Mouse (Mus musculus) stomach, embryonic 15.5 days (tissue): ENCODE results near the gene Tmem213. TPM values are rescaled to one million over a fixed set of nuclear protein-coding genes. Genes with fewer than 3 reads are reported as not detected.

Experiments
- ATAC-seq: fragments of 200-750 bp; cut with Nextera tagmentation; 2 replicates; pipeline ENCODE4 v1.8.0; 2017; ENCODE audit warnings: low read depth, moderate number of reproducible peaks, moderate TSS enrichment; ENCODE audit not compliant: insufficient read depth, low FRiP score
- H3K27ac ChIP-seq: fragments of 300-500 bp; sonication (generic); 2 replicates; pipeline ENCODE4 v1.5.1; 2015; ENCODE audit warnings: mild to moderate bottlenecking, inconsistent platforms
- H3K27me3 ChIP-seq: fragments of 300-500 bp; sonication (generic); replicated peaks from 2 replicates; pipeline ENCODE4 v1.6.1; 2015; ENCODE audit warnings: inconsistent platforms
- H3K36me3 ChIP-seq: fragments of 300-500 bp; sonication (generic); 2 replicates; pipeline ENCODE4 v1.6.1; 2015; ENCODE audit warnings: inconsistent platforms
- H3K4me1 ChIP-seq: fragments of 300-500 bp; sonication (generic); 2 replicates; pipeline ENCODE4 v1.6.1; 2015; ENCODE audit warnings: inconsistent platforms
- H3K4me2 ChIP-seq: fragments of 300-500 bp; sonication (generic); 2 replicates; pipeline ENCODE4 v1.6.1; 2015; ENCODE audit warnings: mild to moderate bottlenecking, inconsistent platforms
- H3K4me3 ChIP-seq: fragments of 300-500 bp; sonication (generic); replicated peaks from 2 replicates; pipeline ENCODE4 v1.5.1; 2015; ENCODE audit warnings: inconsistent platforms
- H3K9ac ChIP-seq: fragments of 300-500 bp; sonication (generic); 2 replicates; pipeline ENCODE4 v1.6.1; 2015; ENCODE audit warnings: inconsistent platforms
- H3K9me3 ChIP-seq: fragments of 300-500 bp; sonication (generic); 2 replicates; pipeline ENCODE4 v1.6.1; 2016; ENCODE audit warnings: inconsistent platforms
- WGBS: fragments of 180-500 bp; shearing (Covaris S2); methylation state at CpG from one replicate; pipeline ENCODE4 v1.1.7; 2015; 5-methylcytosine and 5-hydroxymethylcytosine counted together
- polyA plus RNA-seq: library from polyadenylated mRNA; unstranded; fragments of >200 nt; fragmentation: Nextera tagmentation; extraction: Ambion mirVana; gene quantifications from 2 replicates; pipeline ENCODE4 v1.2.1, GENCODE M21; 2015

The Tmem213 gene
- polyA plus RNA-seq, 1 experiment from 2014 or later = 1.4 TPM

DNA sequence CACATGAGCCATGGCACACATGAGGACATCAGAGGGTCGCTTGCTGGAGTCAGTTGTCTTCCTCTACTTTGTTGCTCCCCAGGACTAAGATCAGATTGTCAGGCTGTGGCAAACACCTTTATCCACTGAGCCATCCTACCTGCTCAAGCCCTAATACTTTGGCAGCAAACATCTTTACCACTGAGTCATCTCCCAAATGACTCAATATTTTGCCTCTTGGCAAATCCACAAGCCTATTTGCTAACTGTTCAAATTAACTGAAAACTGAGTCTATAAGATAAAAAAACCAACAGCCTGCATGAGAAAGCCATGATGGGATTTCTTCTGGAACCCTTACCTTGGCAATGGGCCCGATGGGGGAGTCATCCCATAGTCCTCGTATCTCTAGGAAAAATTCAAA lies 30.0 kb downstream of the Tmem213 start:
- H3K9ac ChIP-seq = no peak overlapping the region
- H3K4me2 ChIP-seq = no peak overlapping the region
- peaks cover 12% of the 10 kb centered on the region for H3K36me3 ChIP-seq
- no peak for ATAC-seq
- H3K9me3 ChIP-seq = no peaks in the 10 kb centered on the region
- H3K4me3 ChIP-seq = no peak overlapping the region
- no peak overlapping the region for H3K27ac ChIP-seq
- WGBS = 80% methylated on average over 3 of the region's 3 CpGs
- H3K4me1 ChIP-seq = no peaks in the 10 kb centered on the region
- H3K27me3 ChIP-seq = no peaks in the 10 kb centered on the region

DNA sequence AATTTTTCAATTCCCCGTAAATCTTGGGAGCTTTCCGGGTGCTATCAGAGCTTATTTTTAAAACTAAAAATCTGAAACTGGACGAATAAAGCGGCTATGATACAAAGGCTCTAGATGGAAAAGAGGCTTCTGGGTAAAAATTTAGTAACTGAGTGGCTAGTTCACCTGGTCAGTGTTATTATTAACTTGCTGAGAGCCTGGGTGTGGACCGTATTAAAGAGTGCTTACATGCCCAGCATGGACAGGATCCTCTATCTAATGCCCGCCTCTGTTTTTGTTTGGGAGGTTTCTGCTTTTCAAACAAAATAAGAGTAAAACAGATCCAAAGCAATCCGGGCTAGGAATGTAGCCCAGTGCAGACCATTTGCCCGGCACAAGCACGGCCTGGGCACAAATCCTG lies 31.3 kb downstream of the Tmem213 start:
- ATAC-seq = no peak
- WGBS = 91% methylated on average over 9 of the region's 9 CpGs
- no peak overlapping the region for H3K9ac ChIP-seq

DNA sequence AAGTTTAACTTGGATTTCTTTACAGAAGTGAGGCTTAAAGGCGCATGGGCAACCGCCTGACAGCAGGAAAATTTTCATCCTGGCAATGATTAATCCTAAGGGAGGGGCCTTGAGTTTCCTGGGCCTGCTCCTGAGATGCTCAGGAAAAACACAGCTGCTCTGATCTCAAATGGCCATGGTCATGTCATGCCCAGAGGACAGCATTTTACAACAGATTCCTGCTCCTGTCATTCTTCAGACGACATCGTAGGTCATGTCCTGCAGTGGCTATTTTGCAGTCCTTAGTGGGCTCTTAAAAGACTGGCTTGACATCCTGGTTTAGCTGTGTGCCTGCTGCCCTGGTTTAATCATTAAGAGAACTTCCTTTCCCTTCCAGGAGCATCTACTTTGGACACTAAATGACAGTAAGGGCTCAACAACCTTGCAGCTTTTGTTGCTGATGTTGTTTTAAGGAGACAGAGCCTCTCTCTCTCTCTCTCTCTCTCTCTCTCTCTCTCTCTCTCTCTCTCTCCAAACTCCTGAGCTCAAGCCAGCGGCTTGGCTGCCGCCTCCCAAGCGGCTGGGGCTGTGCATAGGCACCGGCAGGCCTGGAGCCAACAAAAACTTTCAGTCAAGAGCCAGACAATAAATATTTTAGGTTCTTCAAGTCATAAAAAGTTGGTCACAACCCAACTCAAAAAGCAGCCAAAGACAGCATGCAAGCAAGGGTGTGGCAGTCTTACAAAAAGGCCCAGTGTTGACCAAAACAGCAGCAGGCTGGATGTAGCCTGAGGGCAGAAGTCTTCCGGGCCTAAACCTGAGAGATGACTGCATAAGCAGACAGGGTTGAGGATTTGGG lies 35.3 kb downstream of the Tmem213 start:
- Histone ChIP-seq H3K4me3 (no peak overlapping the region), H3K36me3 (peaks cover 2% of the 10 kb centered on the region; the same call in 1 of the 2 replicates), H3K27me3 (no peaks in the 10 kb centered on the region), H3K4me1 (peaks cover 7% of the 10 kb centered on the region; the same call in 1 of the 2 replicates), H3K4me2 (no peak overlapping the region), H3K9ac (no peak overlapping the region), H3K27ac (peak overlapping the region; percentile 54), H3K9me3 (no peaks in the 10 kb centered on the region)
- WGBS = 36% methylated on average over 9 of the region's 9 CpGs
- ATAC-seq = no peak

More for the DNA sequence above, 31.3 kb downstream of the Tmem213 start:
- Histone ChIP-seq H3K9me3 (no peaks in the 10 kb centered on the region), H3K4me3 (no peak overlapping the region), H3K27ac (no peak overlapping the region), H3K27me3 (no peaks in the 10 kb centered on the region), H3K4me1 (peaks cover 7% of the 10 kb centered on the region; the same call in 1 of the 2 replicates), H3K4me2 (no peak overlapping the region), H3K36me3 (peaks cover 12% of the 10 kb centered on the region)

DNA sequence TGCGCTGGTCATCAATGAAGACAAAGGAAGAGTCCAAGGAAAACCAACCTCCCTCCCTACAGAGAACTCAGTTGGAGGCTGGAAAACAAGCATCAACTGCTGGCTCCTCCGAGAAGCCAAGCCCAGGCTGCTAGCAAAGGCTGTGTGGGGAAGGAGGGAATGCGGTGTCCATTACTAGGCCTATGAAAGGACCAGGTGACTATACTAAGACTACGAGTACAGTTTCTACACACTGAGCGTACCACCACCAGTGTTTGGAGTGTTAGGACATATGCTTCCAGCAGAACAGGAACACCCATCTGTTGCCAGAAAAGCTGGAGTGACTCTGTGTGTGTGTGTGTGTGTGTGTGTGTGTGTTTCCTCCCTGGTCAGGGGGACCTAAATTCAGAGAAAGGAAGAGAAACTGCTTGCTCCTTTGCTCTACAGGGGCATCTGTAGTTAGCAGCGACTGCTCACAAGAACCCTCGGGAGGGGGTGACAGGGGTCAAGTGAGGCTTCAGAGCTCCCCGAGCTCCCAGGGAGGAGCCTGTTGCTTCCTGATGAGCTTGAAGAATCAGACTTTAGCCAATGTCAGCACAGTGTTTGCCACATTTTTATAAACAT lies 36.5 kb downstream of the Tmem213 start:
- H3K9ac ChIP-seq = no peak overlapping the region
- no peaks in the 10 kb centered on the region for H3K27me3 ChIP-seq
- no peaks in the 10 kb centered on the region for H3K9me3 ChIP-seq
- peaks cover 7% of the 10 kb centered on the region; the same call in 1 of the 2 replicates for H3K4me1 ChIP-seq
- H3K27ac ChIP-seq = peak overlapping the region; percentile 54
- no peak overlapping the region for H3K4me2 ChIP-seq
- WGBS = 66% methylated on average over 8 of the region's 8 CpGs
- H3K4me3 ChIP-seq = no peak overlapping the region
- no peak for ATAC-seq
- peaks cover 5% of the 10 kb centered on the region; the same call in 1 of the 2 replicates for H3K36me3 ChIP-seq

DNA sequence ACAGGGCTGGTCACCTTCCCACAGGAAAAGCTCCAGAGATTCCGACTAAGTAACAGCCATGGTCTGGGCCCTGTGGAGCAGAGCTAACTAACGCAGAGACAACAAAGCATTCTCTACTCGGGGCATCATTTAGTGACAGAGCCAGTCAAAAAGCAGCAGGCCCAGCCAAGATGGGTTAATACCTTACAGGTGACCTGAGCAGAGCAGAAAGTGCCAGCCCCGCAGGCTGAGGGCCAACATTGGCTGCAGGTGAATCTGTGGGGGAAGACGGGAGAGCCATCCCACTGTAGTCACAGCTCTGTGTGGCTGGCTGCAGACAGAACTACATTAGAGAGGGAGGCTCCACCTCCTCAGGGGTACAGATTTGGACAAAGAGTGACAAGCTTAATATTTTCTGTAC lies 38.2 kb downstream of the Tmem213 start:
- Histone ChIP-seq H3K9me3 (no peaks in the 10 kb centered on the region), H3K27ac (no peak overlapping the region), H3K36me3 (peaks cover 5% of the 10 kb centered on the region; the same call in 1 of the 2 replicates), H3K4me1 (peaks cover 7% of the 10 kb centered on the region; the same call in 1 of the 2 replicates), H3K4me3 (no peak overlapping the region), H3K27me3 (no peaks in the 10 kb centered on the region), H3K4me2 (no peak overlapping the region), H3K9ac (no peak overlapping the region)
- 82% methylated on average over 5 of the region's 5 CpGs for WGBS
- ATAC-seq = no peak

DNA sequence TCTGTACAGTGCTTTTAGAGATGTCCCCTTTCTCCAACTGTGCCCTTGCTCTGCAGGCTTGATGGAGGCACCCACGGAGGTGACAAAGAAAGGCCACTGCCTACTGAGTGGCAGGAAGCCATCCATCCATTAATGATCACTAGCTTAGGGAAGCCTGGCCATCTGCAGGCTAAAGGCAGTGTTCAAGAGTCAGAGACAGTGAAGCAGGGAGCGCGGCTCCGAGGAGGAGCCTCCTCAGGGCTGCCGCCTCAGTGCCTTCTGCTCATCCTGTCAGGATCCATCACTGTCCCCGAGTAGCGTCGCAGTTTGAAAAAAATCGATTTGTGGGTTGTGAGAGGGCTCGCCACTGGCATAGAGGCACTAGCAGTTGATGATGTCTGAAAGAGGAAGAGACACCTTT lies 39.6 kb downstream of the Tmem213 start:
- Histone ChIP-seq H3K4me2 (no peak overlapping the region), H3K36me3 (peaks cover 5% of the 10 kb centered on the region; the same call in 1 of the 2 replicates), H3K4me3 (no peak overlapping the region), H3K9me3 (no peaks in the 10 kb centered on the region), H3K4me1 (peaks cover 7% of the 10 kb centered on the region; the same call in 1 of the 2 replicates), H3K27me3 (no peaks in the 10 kb centered on the region), H3K9ac (no peak overlapping the region), H3K27ac (no peak overlapping the region)
- 92% methylated on average over 10 of the region's 10 CpGs for WGBS
- ATAC-seq = no peak

DNA sequence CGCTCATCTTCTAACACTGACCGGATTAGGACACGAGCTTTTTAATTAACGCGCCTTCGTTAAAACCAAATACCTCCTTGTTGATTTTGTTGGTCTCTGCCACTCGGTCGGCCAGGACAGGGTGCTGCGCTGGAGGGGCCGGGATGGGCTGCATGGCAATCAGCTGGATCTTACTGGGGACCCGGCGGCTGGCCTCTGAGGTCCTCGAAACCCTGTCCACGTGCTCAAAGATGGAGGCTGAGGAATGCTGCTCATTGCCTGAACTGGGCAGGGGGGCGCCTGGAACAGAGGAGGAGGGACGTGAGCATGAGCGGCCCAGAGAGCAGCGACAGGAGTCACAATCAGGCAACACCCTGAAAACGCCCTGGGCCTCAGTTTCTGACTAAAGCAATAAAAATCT lies 40.4 kb downstream of the Tmem213 start:
- H3K9me3 ChIP-seq = no peaks in the 10 kb centered on the region
- WGBS = 91% methylated on average over 19 of the region's 19 CpGs
- H3K27me3 ChIP-seq = no peaks in the 10 kb centered on the region
- H3K9ac ChIP-seq = no peak overlapping the region
- H3K4me1 ChIP-seq = peaks cover 6% of the 10 kb centered on the region; the same call in 1 of the 2 replicates
- H3K27ac ChIP-seq = no peak overlapping the region
- peaks cover 5% of the 10 kb centered on the region; the same call in 1 of the 2 replicates for H3K36me3 ChIP-seq
- H3K4me3 ChIP-seq = no peak overlapping the region
- no peak for ATAC-seq
- no peak overlapping the region for H3K4me2 ChIP-seq

DNA sequence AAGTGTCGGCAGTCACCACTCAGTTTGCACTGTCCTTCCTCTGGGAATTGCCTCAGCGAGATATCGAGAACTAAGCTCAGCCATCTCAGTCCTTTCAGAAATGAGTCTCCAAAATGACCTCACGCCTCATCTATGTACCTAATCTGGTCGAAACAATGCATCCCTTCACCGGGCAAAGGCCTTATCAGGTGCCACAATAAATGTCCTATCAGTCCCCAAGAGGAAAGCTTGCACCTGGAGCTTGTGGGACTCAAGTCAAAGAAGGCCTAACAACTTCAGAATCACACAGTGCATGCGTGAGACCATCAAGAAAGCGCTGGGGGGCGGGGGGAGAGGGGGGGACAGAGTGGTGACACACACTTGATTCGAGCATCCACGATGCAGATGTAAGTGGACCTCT lies 43.2 kb downstream of the Tmem213 start:
- H3K4me2 ChIP-seq = no peak overlapping the region
- H3K36me3 ChIP-seq = peaks cover 5% of the 10 kb centered on the region; the same call in 1 of the 2 replicates
- no peaks in the 10 kb centered on the region for H3K27me3 ChIP-seq
- no peaks in the 10 kb centered on the region for H3K4me1 ChIP-seq
- no peak overlapping the region for H3K4me3 ChIP-seq
- no peaks in the 10 kb centered on the region for H3K9me3 ChIP-seq
- H3K27ac ChIP-seq = no peak overlapping the region
- H3K9ac ChIP-seq = no peak overlapping the region
- no peak for ATAC-seq
- 71% methylated on average over 11 of the region's 11 CpGs for WGBS

DNA sequence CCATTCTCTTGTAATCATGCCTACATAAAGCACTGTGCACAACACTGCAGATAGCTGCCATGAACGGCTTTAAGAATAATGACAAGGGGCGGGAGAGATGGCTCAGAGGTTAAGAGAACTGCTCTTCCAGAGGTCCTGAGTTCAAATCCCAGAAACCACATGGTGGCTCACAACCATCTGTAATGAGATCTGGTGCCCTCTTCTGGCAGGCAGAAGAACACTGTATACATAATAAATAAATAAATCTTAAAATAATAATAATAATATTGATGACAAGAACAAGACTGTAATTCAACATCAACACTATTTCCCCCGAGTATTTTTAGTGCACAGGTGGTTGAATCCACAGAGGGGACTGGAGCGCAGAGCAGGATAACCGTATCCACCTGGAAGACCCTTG lies 47.1 kb downstream of the Tmem213 start:
- WGBS = 90% methylated on average over 5 of the region's 5 CpGs
- H3K4me2 ChIP-seq = no peak overlapping the region
- no peak for ATAC-seq
- no peak overlapping the region for H3K9ac ChIP-seq
- H3K27me3 ChIP-seq = no peaks in the 10 kb centered on the region
- no peaks in the 10 kb centered on the region for H3K9me3 ChIP-seq
- no peaks in the 10 kb centered on the region for H3K36me3 ChIP-seq
- H3K27ac ChIP-seq = no peak overlapping the region
- no peak overlapping the region for H3K4me3 ChIP-seq
- no peaks in the 10 kb centered on the region for H3K4me1 ChIP-seq

DNA sequence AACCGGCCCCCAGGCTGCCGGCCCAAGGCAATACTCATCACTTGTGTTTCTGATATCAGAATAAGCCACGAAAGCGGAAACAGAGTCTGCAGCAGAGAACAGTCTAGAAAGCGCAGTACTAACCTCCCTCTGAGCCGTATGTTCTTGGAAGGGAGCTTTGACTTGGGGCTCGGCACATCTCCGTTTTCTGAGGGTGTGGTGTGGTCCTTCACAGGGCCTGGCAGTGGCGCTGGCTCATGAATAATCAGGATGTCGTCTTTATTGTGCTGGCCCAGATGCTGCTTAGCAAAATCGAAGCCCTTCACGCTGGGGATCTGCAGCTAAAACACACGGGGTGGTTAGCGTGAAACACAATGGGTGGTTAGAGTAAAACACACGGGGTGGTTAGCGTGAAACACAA lies 48.9 kb downstream of the Tmem213 start:
- H3K9me3 ChIP-seq = no peaks in the 10 kb centered on the region
- H3K4me1 ChIP-seq = no peaks in the 10 kb centered on the region
- H3K4me2 ChIP-seq = no peak overlapping the region
- H3K27me3 ChIP-seq = no peaks in the 10 kb centered on the region
- WGBS = 86% methylated on average over 16 of the region's 16 CpGs
- H3K9ac ChIP-seq = no peak overlapping the region
- ATAC-seq = no peak
- no peaks in the 10 kb centered on the region for H3K36me3 ChIP-seq
- no peak overlapping the region for H3K27ac ChIP-seq
- no peak overlapping the region for H3K4me3 ChIP-seq

DNA sequence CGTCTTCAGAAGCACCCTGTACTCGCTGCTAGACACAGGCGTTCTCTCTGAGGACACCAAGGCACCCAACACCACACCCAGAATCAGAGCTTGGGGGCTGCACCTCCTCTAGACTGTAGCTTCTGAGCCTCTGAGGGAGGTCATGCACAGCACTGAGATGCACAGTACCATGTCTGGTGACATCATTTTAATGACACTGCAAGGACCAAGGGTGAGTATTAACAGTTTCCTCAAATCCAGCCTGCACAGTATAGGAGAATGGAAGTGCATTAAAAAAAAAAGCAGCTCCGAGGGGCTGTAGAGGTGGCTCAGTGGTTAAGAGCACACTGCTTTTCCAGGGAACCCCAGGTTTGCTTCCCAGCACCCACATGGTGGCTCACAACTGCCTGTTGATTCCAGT lies 50.5 kb downstream of the Tmem213 start:
- Histone ChIP-seq H3K4me1 (no peaks in the 10 kb centered on the region), H3K27me3 (no peaks in the 10 kb centered on the region), H3K9me3 (no peaks in the 10 kb centered on the region), H3K36me3 (no peaks in the 10 kb centered on the region), H3K4me3 (no peak overlapping the region), H3K9ac (no peak overlapping the region), H3K27ac (no peak overlapping the region), H3K4me2 (no peak overlapping the region)
- WGBS = 88% methylated on average over 4 of the region's 4 CpGs
- ATAC-seq = no peak

DNA sequence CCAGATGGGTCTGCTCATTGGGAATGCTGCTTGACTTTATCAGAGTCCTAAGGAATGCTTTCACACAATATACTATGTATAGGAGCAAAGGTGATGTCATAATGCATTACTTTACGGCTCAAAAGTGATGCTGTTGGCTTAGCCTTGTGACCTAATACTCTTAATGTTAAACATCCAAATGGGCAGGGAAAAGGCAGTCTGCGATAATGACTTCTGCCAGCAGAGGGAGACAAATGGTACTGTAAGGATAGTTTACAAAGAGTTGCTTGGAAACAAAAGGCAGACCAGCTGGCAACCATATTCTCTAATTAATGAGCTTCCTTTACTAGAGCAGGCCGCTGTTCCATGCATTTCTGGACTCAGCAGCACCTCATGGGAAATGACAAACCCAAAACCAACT lies 51.0 kb downstream of the Tmem213 start:
- Histone ChIP-seq H3K4me2 (no peak overlapping the region), H3K9ac (no peak overlapping the region), H3K4me1 (no peaks in the 10 kb centered on the region), H3K27me3 (no peaks in the 10 kb centered on the region), H3K9me3 (no peaks in the 10 kb centered on the region), H3K36me3 (no peaks in the 10 kb centered on the region), H3K27ac (0 out of 2 replicates have a peak overlapping the region, but pooled peaks have one; percentile 27), H3K4me3 (no peak overlapping the region)
- 11% methylated on average over 3 of the region's 3 CpGs for WGBS
- peak; percentile 39; the same call in 1 of the 2 replicates for ATAC-seq
